Mouse (Mus musculus): ENCODE data around the gene Kcnh7.
"Not testable (repeated sequence)": the region's sequence is repeated elsewhere in the genome, so short reads cannot be mapped to it uniquely, and the experiment has no call there.

DNA sequence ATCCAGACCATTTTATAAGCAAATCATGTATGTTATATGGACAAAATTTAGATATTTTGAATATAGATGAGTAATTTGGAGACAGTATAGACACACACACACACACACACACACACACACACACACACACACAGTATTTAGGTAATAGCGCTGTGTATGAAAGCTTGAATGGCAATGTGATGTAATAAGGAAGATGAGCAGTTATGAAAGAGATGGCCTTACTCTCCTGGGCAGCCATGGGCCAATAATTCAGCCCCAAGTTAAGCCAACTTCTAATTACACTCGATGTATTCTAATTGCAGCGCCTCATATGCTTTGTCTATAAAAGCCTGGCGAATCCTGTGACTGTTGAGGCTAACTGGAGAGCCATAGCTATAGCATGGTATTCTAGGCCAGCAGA lies 469.7 kb downstream of the Kcnh7 start:
- not testable (repeated sequence) for TF ChIP-seq CTCF (IDR thresholded peaks at IDR 0.05; ENCODE audit: borderline replicate concordance, extremely low read depth, insufficient read depth, insufficient read length); POLR2A (IDR thresholded peaks at IDR 0.05; ENCODE audit: borderline replicate concordance, extremely low read depth, insufficient read depth, insufficient read length, poor library complexity, severe bottlenecking)

All from brain, embryonic 14.5 days (tissue).